Mouse (Mus musculus): ENCODE results near the gene Lrrn4.

The Lrrn4 gene

DNA sequence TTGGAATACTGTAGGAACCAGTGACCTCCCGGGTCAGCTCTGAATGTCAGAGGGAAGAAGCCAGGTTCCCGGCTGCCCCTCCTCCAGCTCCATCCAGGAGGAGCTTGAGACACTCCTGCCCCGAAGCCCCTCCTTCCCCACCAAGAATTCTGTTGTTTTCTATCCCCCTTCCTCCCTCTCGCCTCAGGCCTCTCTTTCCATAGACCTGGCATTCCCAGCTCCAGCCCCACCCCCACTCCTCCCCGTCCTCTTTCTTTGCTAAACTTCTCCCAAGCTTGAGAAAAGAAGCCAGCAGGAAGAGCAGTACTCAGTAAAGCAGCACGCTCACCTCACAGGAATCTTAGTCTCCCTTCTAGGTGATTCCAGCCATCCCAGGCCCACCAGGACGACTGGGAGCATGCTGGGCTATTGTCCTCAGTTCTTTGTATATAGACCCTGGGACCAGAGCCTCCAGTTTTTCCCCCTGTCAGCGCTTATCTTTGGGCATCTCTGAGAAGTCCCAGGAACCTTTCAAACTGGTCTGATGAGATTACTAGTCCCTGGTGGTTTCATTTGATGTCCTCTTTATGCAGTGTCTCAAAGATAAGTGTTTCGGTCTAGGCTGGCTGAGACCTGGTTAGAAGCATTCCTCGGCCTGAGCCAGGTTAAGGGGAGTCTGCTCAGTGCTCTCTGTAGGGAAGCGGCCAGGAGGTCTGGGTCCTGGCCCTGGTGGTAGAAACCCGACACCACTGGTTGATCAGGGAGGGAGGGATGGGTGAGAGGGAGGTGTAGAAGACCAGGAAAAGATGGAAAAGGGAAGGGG, at the start of gene Lrrn4:
Lrrn4 (minus strand) TSS at position 48 of the 802 bp plus-strand sequence.
- in situ Hi-C loops (cut with MboI; ENCODE audit: unreplicated experiment in 2 of 2): no loop called here

DNA sequence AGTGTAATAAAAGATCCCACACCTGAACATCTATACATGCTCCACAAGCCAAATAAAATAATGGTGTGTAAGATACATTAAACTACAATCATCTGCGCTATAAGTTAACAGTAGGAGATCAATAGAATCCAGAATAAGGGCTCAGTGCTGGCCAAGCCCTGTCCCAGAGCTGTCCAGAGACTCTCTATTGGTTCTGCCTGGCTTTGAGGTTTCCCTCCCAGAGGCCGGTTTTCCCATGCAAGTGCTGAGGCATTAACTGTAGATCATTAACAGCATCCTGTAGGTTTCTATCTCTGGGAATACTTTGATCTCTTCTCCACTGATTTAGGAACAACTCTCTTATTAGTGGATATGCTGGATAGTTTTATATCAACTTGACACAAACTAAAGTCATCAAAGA, 48.3 kb upstream of the Lrrn4 start:
- in situ Hi-C loops (cut with MboI; ENCODE audit: unreplicated experiment in 2 of 2): no loop called here

DNA sequence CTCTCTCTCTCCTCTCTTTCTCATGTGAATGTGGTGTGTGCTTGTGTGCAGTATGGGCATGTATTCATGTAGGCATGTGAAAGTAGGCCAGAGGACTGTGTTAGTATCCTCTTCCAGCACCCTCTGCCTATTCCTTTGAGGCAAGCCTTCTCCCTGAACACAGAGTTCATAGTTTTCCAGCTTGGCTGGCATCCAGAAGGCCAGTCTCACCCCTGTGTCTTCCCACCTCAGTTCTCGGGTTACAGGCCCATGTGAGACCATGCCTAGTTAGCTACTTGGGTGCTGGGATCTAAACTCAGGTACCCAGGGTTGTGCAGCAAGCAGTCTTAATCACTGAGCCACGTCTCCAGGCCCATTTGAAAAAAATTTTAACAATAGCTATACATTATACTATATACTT, 47.2 kb upstream of the Lrrn4 start:
- in situ Hi-C loops (cut with MboI; ENCODE audit: unreplicated experiment in 2 of 2): no loop called here

DNA sequence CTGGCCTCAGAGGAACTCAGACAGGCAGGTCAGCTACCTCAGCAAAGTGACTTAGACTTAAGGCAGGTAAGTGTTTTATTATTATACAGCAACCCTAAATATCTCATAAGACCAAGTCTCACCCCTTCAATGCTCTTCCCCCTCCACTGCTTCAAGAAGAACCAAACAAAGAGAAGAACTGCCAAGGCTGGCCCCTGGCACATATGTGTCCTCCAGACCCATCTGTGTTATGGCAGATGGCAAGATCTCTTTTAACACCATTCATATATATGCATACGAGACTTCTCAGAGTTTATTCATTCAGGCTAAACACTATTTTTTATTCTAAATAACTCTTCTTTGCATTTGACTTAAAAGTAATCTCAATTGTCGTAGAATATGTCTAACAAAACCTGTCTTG, 46.6 kb upstream of the Lrrn4 start:
- in situ Hi-C loops (cut with MboI; ENCODE audit: unreplicated experiment in 2 of 2): no loop called here

DNA sequence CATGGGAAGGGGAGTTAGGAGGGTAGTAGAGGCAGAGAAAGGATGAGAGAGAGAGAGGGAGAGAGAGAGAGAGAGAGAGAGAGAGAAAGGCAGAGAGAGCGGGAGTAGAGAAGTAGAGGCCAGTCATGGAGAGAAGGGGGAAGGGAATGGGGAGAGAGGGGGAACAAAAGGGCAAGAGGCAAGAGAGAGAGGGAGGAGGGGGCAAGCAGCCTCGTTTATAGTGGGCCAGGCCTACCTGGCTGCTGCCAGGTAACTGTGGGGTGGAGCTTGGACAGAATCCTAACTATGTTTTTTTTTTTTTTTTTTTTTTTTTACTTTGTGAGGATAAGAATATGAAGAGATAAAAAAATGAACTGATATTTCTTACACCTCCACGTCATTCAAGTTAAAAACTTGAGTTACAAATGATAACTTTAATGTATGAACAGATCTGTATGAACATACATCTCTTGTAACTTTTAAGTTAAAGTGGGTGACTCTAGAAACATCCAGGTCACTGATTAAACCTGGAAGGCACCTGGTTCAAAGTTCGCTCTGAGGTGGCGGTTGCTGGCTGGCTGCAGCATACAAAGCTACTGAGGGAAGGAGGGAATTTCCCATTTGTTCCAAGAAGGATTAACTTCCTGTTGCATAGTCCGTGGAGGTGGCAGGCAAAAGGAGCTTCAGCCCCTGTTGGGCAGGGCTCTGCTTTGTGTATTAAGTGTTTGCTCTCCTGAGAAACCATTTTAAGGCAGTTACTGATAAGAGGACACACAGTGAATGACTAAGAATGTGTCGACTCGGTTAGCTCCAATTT, 42.8 kb upstream of the Lrrn4 start:
- in situ Hi-C loops (cut with MboI; ENCODE audit: unreplicated experiment in 2 of 2): loop anchor here in 1 of 2 experiments (25.0 kb wide), 1 partner anchor 1111 kb away; no protein-coding TSS in a partner anchor

DNA sequence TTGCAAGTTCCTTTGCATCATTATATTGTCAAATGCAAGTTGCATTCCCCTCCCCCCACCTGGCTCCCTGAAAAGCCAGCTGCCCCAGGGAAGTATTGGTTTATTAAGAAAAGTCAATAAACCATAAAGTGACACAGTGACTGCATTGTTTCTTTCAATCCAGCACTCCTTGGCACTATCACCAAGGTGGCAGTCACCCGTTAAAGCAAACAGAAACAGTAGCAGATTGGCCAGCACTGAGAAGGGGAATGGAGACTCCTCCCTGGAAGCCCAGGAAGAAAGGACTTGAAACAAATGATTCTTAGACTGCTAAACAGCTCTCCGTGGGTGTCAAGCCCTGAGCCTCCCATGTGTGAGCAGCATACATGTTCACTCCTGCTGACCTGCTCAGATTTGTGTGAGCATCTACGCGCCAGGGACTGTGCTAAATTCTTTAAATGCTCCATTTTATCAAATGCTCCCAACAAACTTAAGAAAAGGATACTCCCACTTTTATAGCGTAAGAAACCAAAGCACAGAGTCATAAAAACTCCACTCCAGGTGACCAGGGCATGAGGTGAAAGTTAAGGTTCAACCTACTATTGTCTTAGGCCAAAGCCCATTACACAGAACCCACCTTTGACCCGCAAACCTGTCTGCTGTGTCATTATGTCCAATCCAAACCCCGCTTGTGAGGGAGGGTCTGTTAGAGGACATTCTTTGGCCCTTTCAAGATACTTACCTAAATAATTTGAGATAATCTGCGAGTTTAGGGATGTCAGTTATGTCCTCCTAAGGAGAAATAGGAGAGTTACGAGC, 41.6 kb upstream of the Lrrn4 start:
- in situ Hi-C loops (cut with MboI; ENCODE audit: unreplicated experiment in 2 of 2): loop anchor here in 1 of 2 experiments (25.0 kb wide), 1 partner anchor 1110 kb away; no protein-coding TSS in a partner anchor

DNA sequence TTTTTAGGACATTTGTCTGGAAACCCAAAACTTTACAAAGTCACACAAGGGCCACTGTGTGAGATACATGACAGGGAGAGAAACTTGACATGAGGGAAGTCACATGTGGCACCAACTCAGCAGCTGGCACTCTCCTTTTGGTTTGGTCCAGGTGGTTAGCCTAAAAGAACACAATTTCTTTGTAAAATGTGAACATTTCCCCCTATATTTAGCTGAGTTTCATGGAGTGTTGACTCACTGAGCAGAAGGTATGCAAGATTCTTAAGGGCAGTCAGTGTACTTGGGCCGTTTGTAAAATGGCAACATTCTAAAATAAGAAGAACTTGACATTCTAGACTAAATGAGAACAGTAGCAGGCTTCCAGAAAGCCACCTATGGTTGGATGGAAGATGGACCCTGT, 34.1 kb upstream of the Lrrn4 start:
- in situ Hi-C loops (cut with MboI; ENCODE audit: unreplicated experiment in 2 of 2): loop anchor here in 1 of 2 experiments (25.0 kb wide), 1 partner anchor 1102 kb away; no protein-coding TSS in a partner anchor

DNA sequence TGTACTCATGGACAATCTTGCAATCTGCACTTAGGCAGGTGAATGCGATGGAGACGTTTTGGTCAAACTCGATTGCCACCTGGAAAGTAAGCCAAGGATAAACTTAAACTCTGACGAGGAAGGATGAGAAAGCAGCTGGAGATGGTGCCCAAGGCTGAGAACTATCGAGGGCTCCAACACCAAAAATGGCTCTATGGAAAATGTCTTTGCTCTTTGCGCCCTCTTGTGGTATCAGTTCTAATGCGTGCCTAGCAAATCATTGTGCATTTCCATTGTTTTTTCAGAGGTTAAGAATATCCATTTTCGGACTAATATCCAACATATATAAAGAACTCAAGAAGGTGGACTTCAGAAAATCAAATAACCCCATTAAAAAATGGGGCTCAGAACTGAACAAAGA, 26.1 kb upstream of the Lrrn4 start:
- in situ Hi-C loops (cut with MboI; ENCODE audit: unreplicated experiment in 2 of 2): loop anchor here (5.0 to 25.0 kb wide), 4 partner anchors 389 to 1094 kb away; no protein-coding TSS in a partner anchor

DNA sequence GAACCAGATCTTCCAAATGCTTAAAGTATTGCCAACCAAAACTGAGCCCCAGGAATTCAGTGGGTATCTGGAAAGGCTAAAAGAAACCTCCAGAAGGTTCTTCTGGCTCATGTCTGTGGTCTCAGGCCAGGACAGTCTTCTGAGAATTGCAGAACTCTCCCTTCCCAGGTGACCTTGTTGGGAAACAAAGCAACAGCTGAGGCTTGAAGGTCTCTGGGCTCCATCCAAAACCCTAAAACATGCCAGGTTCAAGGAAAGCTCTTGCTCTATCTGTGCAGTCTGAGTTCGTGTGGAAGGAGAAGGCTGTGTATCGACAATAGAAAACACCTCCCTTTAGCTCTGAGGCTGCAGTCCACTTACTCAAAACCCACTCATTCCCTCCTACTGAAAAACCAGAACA, 24.3 kb upstream of the Lrrn4 start:
- in situ Hi-C loops (cut with MboI; ENCODE audit: unreplicated experiment in 2 of 2): loop anchor here (5.0 to 25.0 kb wide), 9 partner anchors 58 to 1093 kb away; partner anchors contain the start of genes Crls1 (in 2 of the 2), Mcm8 (in 1 of the 2) and Trmt6 (in 1 of the 2)

DNA sequence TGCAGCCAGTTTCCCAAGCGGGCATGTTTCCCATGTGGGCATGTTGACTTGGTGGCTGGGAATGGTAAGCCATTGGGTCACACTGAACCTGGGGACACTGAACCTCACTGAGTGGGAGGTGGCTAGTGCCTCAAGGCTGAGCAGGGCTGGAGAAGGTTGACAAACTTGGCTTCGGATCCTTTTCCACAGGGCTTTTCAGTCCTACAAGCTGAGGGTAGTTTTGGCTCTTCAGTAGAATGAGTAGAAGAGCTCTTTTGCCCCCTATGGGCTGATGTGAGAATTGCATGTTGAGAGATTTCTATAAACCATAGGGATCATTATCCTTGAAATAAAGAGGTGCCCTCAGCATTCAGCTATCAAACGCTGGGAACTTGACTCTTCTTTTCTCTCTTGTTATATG, 22.8 kb upstream of the Lrrn4 start:
- in situ Hi-C loops (cut with MboI; ENCODE audit: unreplicated experiment in 2 of 2): loop anchor here (5.0 to 25.0 kb wide), 6 partner anchors 56 to 1091 kb away; partner anchors contain the start of genes Crls1 (in 2 of the 2), Mcm8 (in 1 of the 2) and Trmt6 (in 1 of the 2)

DNA sequence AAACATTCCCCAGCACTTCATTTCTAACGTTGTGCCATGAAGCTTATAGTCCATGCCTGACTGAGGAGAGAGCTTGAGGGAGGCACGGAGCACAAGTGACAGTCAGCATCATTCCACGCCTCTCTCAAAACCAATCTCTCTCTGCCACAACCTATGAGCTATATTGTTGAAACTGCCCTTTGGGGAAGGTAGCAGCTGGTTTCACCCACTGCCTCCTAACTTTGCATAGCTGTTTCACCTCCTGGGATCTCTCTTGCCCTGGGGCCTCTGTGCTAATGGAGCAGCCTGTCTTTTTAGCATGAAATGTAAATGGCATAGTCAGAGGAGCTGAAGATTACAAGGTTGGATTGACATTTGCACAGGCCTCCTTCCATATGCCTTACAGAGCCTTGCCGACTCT, 21.4 kb upstream of the Lrrn4 start:
- in situ Hi-C loops (cut with MboI; ENCODE audit: unreplicated experiment in 2 of 2): loop anchor here (5.0 to 25.0 kb wide), 6 partner anchors 55 to 1090 kb away; partner anchors contain the start of genes Crls1 (in 2 of the 2), Mcm8 (in 1 of the 2) and Trmt6 (in 1 of the 2)

DNA sequence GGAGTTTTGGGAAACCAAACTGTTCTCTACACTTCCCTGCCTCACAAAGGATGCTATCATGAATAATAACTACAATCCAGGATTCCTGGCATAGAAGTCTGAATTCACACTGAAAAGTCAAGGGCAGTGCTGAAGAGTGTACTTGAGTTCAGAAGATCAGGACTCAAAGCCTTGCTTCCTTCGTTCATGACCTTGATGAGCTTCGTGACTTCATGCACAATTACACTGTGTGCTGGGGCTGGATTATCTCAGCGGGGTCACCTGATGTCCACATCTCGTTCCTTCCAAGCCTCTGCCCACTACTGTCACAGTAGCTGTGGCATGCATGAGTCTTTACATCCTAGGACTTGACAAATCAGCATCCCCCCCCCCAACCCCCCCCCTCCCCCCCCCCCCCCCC, 20.9 kb upstream of the Lrrn4 start:
- in situ Hi-C loops (cut with MboI; ENCODE audit: unreplicated experiment in 2 of 2): loop anchor here (5.0 to 25.0 kb wide), 6 partner anchors 54 to 1089 kb away; partner anchors contain the start of genes Crls1 (in 2 of the 2), Mcm8 (in 1 of the 2) and Trmt6 (in 1 of the 2)

DNA sequence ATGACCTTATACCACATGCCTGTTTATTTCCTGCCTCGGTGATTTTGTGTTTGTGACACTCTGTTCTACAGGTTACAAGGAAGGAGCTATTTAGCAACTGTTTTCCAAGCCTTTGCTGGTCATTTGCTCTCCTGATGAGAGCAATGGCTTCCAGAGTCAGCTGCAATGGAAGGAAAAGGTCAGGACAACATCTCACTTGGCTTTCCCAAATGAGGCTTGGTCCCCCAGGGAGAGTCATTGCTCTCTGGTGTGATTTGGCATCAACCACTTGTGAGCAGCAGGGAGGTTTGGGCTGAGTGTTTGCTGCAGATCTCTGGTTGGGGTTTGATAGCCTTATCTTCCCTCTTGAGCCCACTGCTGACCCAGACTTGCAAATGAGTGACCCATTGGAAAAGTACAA, 19.9 kb upstream of the Lrrn4 start:
- in situ Hi-C loops (cut with MboI; ENCODE audit: unreplicated experiment in 2 of 2): loop anchor here (5.0 to 25.0 kb wide), 6 partner anchors 53 to 1088 kb away; partner anchors contain the start of genes Crls1 (in 2 of the 2), Mcm8 (in 1 of the 2) and Trmt6 (in 1 of the 2)

DNA sequence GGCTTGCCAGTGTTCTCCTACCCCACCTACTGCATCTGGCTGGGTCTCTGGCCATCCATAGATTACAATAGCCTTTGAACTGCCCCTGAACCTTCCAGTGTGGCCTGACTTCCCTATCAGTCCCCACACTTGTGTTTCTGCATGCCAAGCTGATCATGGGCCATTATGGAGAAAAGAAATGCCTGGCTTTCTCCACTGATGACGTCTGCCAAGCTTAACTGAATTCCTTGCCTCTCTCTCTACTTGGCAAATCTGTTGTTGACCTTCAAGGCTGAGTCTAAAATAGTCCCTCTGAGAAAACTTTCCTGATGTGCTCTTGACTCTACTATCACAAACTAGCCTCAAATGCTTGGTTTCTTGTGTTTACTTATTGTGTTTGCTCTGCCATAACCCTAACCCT, 17.5 kb upstream of the Lrrn4 start:
- in situ Hi-C loops (cut with MboI; ENCODE audit: unreplicated experiment in 2 of 2): no loop called here

DNA sequence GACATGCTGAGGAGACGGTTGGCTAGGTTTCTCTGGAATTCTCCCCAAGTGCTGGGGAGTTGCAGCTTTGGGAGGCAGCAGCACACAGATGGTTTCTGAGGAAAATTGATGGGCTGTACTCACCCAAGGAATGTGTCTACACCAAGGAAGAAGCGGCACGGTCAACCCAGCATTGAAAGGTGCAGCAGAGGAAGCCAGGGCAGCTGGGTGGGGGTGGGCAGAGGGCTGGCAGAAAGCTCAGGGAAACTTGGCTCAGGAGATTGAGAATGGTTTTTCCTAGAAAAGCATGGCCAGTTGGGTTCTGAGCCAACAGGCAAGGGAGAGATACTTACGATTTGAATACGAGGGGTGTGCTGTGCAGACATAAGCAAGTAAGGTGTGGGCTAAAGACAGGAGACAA, 13.1 kb upstream of the Lrrn4 start:
- in situ Hi-C loops (cut with MboI; ENCODE audit: unreplicated experiment in 2 of 2): no loop called here

DNA sequence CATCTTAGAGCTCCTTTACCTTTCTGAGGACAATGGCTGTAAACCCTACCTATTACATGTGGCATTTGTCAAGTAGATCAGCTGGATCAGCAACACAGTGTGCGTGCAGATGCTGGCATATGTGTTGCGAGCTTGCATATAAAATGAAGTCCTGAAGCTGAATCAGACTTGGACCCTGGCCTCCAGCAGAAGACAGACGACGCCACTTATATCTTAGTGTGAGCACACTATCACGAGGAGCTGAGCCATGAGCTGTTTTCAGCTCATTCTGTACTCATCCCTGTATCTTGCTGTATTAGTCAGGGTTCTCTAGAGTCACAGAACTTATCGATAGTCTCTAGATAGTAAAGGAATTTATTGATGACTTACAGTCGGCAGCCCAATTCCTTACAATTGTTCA, 4.6 kb upstream of the Lrrn4 start:
- in situ Hi-C loops (cut with MboI; ENCODE audit: unreplicated experiment in 2 of 2): no loop called here

DNA sequence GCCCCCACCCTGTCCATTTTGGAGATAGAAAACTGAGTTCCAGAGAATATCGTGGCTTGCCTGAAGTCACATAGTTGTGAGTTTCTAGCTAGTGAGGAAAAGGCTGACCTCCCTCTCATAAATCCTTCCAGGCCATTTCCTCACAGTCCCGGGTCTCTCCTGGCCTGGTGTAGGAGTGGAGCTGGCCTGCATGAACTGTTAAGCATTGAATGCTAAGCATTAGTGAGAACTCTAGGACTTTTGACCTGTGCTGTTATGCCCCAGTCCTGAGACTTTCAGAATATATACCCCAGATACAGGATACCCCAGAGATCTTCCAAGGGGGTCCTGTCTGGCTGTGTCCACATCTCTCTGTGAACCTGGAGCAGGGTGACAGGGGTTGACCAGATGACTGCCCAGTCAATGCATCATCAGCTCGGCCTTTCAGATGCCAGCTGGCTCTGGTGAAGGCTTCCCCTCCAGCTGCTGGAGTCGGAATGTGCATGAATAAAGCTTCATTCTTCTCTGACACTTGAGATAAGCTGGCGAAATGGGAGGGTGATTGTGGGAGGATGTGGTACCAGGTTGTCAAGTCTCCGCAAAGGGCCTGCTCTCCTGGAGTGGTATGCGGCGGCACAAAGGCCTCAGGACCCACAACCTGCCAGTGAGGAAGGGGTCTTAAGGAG, 3.7 kb upstream of the Lrrn4 start:
- in situ Hi-C loops (cut with MboI; ENCODE audit: unreplicated experiment in 2 of 2): no loop called here

DNA sequence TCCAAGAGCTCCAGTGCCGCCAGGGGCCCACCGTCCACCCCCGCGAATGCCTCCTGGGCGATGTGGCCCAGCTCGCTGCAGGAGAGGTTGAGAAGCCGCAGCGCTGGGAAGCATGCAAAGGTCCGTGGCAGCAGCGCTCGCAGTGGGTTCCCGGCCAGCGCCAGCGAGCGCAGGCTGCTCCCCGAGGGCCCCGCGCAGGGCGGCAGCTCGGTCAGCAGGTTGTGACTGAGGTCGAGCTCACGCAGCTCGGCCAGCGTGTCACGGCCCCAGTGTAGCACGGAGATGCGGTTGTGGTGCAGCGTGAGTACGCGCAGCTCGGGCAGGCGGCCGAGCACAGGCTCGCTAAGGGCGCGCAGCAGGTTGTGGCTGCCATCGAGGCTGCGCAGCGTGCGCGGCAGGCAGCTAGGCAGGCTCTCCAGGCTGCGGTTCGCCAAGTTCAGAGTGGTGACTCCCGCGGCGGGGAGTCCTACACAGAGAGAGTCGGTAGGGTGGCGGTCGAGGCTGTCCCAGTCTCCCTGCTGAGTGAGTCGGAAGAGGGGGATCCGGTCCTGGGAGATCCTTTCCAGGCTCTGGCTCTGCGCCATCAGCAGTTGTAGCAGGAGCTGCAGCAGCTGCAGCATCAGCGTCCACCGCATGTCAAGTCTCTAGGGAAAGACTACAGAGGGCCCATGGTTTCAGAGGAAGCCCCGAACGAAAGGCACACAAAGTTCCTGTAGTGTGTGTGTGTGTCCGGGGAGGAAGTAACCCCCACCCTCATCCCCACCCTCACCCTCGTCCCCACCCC, 1.2 kb downstream of the Lrrn4 start:
- in situ Hi-C loops (cut with MboI; ENCODE audit: unreplicated experiment in 2 of 2): no loop called here

DNA sequence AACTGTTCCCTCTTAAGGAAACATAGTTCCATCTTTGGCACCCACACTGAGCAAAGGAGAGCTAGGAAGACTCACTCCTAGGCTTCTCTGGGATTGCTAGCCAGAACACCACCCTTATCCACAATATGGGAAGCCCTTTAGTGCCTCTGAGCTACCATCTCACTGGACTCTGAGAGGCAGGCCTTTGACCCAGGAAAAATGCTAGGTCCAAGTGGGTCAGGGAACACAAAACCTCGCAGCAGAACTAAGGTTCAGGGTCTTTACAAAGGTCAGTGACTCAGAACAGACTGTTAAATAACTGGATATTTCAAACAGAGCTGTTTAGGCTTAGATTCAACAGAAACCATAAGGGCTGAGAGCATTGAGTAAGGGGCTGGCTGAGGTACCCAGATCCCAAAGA, 3.7 kb downstream of the Lrrn4 start:
- in situ Hi-C loops (cut with MboI; ENCODE audit: unreplicated experiment in 2 of 2): no loop called here

All from v-Abl transformed pro-B cells (cell line).